Mouse (Mus musculus): ENCODE measurements at regions not wholly inside any gene's neighbourhood (a gene's known extent, or its start where the extent isn't known, plus 50 kb on each side); places are given as distances from the start of the nearest gene placed in this dataset.

GRCm38 (mm10) chr3:120123155-120123554 lies 338.9 kb upstream of the Ptbp2 start:
- no peak for DNase-seq

DNA sequence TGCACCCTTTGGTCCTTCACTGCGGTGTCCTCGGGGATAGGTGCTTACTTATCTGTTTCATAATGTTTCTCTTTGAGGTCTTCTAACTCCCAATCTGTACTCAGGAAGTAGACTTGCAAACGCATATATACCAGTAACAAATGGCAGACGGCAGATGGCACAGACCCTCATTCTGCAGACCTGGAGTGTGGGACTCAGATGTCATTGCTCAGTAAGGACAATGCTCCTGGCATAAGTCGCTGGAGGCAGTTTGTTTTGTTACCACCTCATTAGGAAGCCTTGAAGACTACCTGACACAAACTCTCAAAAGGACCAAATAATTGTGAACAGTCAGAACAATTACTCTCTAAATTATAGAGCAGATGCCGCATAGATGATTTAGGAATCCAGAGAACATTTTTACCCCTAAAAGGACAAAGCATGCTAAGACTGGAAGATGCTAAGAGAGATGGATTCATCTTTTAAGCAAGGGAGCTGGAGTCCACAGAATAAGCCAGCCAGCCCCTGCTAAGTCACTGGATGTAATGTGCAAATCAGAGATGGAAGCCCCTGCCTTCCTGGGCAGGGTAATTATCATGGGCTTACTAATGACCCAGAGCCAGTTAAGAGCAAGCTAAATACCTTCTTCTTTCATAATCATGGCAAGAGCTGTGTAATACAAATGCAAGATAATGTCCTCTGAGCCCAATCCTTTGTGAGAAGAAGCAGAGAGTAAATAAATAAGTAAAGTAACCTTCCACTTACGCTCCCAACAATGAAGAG lies 299.1 kb upstream of the Ptbp2 start:
- DNase-seq, result no peak

DNA sequence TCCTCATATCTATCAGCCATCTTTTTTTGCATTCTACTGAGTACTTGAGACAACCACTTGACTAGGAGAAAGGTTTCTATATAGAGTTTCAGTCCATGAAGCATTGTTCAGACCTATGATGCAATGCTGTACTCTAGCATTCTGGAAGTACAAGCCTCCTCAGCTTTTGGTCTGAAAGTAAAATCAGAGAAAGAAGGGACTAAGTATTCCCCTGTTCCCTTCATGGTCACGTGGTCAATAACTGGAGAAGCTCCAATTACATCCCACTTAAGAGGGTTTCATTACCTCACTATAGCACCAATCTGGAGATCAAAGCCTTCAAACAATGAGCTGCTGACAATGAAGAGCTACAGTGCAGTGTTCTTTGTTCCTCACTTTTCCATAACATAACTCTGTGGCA lies 289.3 kb upstream of the Ptbp2 start:
- DNase-seq, result no peak

DNA sequence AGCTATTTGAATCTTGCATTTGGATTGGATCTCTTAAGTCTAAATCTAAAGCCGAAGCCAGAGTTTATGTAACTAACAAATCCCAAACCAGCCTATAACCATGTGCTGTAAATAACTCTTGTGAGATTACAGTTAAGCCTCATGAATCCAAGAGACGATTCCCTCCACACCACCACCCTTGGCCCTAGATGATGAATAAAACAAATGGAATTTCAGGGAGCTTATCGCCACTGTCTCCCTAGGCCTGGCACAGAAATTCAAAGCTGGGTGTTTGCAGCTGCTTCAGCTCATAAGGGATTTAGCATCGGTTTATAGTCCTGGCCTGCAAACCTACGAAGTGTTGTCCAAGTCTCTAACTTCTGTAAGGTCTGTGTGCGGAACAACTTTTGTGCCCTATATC lies 281.4 kb upstream of the Ptbp2 start:
- no peak for DNase-seq

DNA sequence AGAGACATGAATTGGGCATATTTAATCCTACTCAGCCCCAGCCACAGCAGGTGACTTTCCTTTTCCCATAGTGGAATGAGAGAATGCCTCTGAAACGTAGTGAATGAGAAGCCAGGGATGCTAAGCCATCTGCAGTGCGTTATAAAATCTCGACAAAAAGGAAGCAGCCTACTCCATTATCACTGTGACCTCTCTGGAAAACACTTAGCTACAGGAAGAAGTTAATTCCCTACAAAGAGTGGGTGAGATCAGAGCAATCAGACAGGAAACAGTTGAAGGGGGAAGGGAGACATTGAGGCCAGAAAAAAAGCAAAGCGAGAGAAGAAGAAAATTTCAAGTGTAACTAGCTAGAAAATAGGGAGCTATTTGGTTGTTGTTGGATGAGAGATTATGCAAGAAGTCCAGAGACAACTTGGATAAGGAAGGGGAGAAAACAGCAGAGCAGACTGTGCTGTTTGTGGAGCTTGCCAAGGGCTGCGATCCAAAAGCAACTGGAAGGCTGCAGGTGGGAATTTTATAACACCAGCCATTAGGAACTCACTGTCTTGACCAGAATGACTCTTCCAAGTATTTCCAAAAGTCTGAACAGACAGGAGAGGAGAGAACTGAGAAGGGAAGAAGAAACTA lies 280.7 kb upstream of the Ptbp2 start:
- DNase-seq, result no peak

GRCm38 (mm10) chr3:120062264-120062663 lies 278.0 kb upstream of the Ptbp2 start:
- DNase-seq, result no peak

GRCm38 (mm10) chr3:120059959-120060358 lies 275.7 kb upstream of the Ptbp2 start:
- no peak for DNase-seq

DNA sequence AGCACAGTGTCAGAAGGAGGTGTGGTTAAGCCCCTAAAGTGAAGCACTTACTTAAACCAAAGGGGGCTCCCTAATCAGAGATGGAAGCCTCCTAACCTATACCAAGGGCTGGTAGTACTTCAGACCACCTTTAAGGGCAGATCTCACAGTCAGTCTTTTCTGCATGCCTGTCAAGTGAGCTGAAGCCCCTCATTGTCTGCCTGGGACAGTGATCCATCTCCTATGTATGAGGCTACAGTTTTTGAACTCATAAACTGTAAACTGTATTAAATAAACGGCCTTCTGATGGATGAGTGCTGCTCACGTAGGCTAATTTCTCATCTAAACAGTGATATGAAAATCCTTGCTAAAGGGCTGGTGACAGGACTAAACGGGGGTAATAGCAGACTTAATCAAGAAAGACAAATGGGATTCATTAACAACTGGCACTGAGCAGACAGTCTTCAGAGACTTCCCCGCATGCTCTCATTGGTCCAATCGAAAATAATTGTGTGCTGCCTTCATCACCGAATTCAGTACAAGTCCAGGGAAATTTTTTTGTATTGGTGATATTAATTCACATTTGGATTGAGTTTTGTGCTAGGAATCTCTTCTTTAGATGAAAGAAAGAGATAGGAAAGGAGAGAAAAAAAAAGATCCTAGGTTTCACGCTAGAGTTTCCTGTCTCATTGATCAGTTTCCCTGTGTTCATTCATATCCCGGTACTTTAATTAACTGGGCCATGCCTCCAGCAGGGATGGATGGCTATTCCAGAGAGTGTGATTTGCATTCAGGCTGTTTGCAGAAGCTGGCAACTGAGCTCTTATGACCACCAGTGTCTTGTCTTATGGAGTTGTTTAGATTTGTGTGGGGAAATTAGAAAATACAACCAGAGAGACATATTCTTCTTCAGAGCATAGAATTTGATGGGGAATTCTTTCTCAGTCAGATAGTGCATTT lies 271.2 kb upstream of the Ptbp2 start:
- DNase-seq, result no peak

GRCm38 (mm10) chr3:120047238-120047637 lies 263.0 kb upstream of the Ptbp2 start:
- no peak for DNase-seq

GRCm38 (mm10) chr3:120037526-120037925 lies 253.3 kb upstream of the Ptbp2 start:
- no peak for DNase-seq

DNA sequence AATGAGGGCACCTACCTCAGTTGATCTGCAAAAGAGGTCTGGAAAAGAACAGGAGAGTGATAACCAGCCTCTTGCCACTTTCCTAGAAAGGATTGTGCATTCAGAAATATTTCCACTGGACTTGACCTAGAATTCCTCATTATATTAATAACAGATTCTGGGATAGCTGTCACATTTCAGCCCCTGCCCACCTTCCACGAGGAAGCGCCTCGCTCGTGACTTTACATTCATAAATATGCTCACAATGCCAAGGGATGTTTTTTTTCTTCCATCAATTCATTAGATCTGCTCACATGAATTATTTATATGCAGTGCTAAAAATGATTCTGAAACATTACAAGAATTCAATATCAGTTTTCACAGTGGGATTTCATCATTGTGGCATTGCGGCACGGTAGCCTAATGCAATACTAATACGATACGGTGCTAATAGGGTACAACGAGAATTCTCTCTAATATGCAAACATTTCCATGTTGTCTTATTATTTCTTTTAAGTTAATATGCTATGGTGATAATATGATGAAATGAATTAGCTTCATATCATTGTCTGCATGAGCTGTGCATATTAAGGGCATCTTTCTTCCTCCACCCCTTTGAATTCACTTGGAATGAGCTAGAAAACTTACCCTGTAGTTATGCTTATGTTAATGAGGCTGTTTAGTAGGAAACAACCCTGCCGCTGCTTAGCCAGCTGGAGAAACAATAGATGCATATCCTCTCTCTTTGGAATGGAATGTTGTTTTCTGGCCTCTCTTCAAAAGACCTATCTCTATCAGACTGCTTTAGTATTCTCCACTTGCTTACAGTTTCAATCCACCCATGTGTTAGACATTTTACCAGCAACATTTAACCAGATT lies 235.8 kb upstream of the Ptbp2 start:
- DNase-seq, result no peak

GRCm38 (mm10) chr3:120015376-120015775 lies 231.1 kb upstream of the Ptbp2 start:
- no peak for DNase-seq

GRCm38 (mm10) chr3:120011861-120012260 lies 227.6 kb upstream of the Ptbp2 start:
- no peak for DNase-seq

GRCm38 (mm10) chr3:120008110-120008509 lies 223.8 kb upstream of the Ptbp2 start:
- no peak for DNase-seq

DNA sequence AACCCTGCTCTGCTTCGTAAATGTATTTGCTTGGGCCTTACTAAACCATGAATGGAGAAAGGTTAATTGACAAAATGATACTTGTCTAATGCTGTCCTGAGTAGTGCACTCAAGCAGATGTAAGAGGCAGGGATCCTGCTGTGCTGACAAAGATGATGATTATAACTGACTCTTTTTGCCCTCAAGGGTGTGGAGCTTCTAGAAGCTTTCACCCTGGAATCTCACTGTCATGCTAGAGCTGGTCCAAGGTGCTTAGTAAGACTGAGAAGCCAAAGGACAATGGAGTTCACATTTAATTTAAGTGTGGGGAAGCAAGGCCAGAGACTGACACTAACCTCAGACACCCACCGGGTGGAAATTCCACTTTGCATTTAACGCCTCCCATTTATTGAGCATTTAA lies 220.3 kb upstream of the Ptbp2 start:
- DNase-seq, result no peak

DNA sequence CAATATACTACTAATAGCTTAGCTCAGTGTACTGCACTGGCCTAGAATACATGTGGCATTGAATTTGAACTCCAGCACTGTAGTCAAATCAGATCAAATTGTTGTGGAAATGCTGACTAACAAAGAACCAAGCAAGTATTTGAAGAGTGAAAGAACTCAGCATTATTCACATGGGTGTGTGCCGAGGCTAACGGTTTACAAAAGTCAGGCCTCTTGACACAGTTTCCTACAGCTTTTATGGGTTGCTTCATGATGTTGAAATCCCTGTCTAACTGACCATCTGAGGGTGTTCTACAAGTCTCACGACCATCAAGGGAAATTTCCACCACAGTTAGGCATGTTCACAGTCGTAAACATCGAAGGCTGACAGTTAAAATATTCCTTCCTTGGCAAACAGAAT lies 216.0 kb upstream of the Ptbp2 start:
- DNase-seq, result no peak

DNA sequence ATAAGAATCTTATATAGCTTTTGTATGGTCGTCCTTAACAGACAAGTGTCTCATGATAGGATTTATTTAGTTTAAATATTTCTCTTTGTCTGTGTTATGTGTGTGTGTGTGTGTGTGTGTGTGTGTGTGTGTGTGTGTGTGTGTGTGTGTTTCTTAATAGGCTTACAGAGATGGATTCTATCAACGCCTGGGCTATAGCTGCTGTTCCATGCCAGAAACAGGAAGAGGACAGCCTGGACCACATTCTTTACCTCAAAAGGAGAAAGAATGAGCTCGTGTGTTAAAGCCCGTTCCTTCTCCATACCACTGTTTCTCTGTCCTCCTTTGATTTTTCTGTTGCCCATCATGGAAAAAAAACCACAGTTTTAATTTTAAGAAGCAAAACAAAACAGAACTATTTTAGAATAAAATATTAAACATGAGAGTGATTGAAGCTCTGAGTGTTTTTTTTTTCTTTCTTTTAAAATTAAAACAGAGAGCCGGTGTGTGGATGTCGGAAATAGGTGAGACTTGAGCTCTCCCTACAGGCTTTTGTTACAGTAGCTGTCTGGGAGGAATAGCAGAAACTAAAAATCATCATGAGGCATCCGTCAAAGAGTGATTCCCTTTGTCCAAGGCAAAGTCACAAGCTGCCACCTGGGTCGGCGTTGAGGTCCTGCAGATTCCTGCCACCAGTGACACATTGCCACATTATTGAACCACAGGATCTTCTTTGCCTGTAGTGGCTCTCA lies 212.2 kb upstream of the Ptbp2 start:
- DNase-seq, result no peak

- DNase-seq, result peak; percentile 16
These were observed 211.5 kb upstream of the Ptbp2 start for GRCm38 (mm10) chr3:119995781-119996180.

DNA sequence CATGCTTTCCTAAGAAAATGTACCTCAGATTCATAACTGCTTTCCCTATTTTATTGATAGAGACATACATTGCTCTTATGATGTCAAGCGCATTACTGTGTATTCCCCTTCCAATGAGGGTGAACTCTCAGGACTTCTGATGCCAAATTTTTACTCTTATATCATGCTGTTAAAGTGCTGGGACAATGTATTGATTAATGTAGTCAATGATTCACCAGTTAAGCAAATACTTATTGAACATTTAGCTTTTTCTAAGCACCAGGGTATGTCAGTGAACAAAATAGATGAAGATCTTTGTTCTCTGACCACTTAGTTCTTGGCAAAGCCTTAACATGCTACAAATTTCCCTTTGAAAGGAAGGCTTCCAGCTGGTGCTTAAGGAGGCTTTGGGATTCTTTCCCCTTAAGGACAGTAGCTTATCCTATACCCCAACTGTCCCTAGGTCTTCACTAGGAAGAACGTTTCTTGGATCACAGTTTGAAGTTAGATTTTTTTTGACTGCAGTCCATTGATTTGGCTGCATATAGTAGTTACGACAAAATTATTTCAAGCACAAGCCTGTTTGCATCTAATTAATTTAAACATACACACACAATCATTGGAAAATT lies 203.1 kb upstream of the Ptbp2 start:
- DNase-seq, result no peak

GRCm38 (mm10) chr3:119977349-119977748 lies 193.1 kb upstream of the Ptbp2 start:
- DNase-seq, result no peak

- no peak for DNase-seq
These were observed 192.1 kb upstream of the Ptbp2 start for GRCm38 (mm10) chr3:119976363-119976762.
